Mouse (Mus musculus) ES-Bruce4 (cell line): ENCODE measurements around the gene Ngdn. TPM values are rescaled to one million over a fixed set of nuclear protein-coding genes. Genes with fewer than 3 reads are reported as not detected.

Experiments
- H3K27ac ChIP-seq: 2 replicates; pipeline ENCODE4 v1.5.1; 2012; ENCODE audit warnings: low read length, inconsistent platforms; ENCODE audit not compliant: insufficient read depth
- H3K27me3 ChIP-seq: 2 replicates; pipeline ENCODE4 v1.6.1; 2012; ENCODE audit warnings: mild to moderate bottlenecking, low read length, inconsistent platforms; ENCODE audit not compliant: control insufficient read depth, poor library complexity, insufficient read depth, severe bottlenecking
- H3K36me3 ChIP-seq: 2 replicates; pipeline ENCODE4 v1.6.1; 2012; ENCODE audit warnings: inconsistent platforms, mild to moderate bottlenecking, low read length, moderate library complexity; ENCODE audit not compliant: control insufficient read depth, poor library complexity, insufficient read depth, severe bottlenecking
- H3K4me1 ChIP-seq: one replicate; pipeline ENCODE4 v1.8.1; 2011; ENCODE audit warnings: low read length; ENCODE audit not compliant: control insufficient read depth, insufficient read depth
- H3K4me3 ChIP-seq: 2 replicates; pipeline ENCODE4 v1.5.1; 2011; ENCODE audit warnings: low read depth, mild to moderate bottlenecking, low read length
- H3K9ac ChIP-seq: 2 replicates; pipeline ENCODE4 v1.6.1; 2012; ENCODE audit warnings: low read depth, mild to moderate bottlenecking, inconsistent platforms; ENCODE audit not compliant: poor library complexity, severe bottlenecking
- H3K9me3 ChIP-seq: replicated peaks from 2 replicates; pipeline ENCODE4 v1.6.1; 2012; ENCODE audit warnings: mild to moderate bottlenecking, low read length, inconsistent platforms; ENCODE audit not compliant: control insufficient read depth, poor library complexity, insufficient read depth, severe bottlenecking
- CTCF ChIP-seq: IDR thresholded peaks from one replicate; pipeline ENCODE4 v1.8.1; 2011; ENCODE audit warnings: low read depth, low read length
- EP300 ChIP-seq: IDR thresholded peaks from 2 replicates; pipeline ENCODE4 v1.6.1; 2011; ENCODE audit warnings: low read depth, low read length; ENCODE audit not compliant: insufficient read depth
- POLR2A ChIP-seq: IDR thresholded peaks from one replicate; pipeline ENCODE4 v1.8.1; 2011; ENCODE audit warnings: low read length; ENCODE audit not compliant: insufficient read depth
- polyA plus RNA-seq: library from polyadenylated mRNA; stranded (reverse); fragments of >200 nt; gene quantifications from 2 replicates; pipeline ENCODE4 v1.2.4, GENCODE M21; 2011; ENCODE audit warnings: low read depth; ENCODE audit not compliant: missing spikeins, insufficient read depth, insufficient read length

Gene Ngdn
- polyA plus RNA-seq, 1 experiment, result 52.7 TPM

GRCm38 (mm10) chr14:55023011-55023410, 7.8 kb downstream of the Ngdn start:
- peaks cover 35% of the 10 kb centered on the region for H3K36me3 ChIP-seq
- peak overlapping the region; percentile 37; the same call in 1 of the 2 replicates for H3K27ac ChIP-seq
- H3K4me1 ChIP-seq, result no peaks in the 10 kb centered on the region
- H3K4me3 ChIP-seq, result no peak overlapping the region
- H3K9ac ChIP-seq, result no peak overlapping the region
- no peaks in the 10 kb centered on the region for H3K9me3 ChIP-seq
- no peak for TF ChIP-seq POLR2A
- TF ChIP-seq CTCF, result no peak
- TF ChIP-seq EP300, result no peak
- H3K27me3 ChIP-seq, result no peaks in the 10 kb centered on the region

DNA sequence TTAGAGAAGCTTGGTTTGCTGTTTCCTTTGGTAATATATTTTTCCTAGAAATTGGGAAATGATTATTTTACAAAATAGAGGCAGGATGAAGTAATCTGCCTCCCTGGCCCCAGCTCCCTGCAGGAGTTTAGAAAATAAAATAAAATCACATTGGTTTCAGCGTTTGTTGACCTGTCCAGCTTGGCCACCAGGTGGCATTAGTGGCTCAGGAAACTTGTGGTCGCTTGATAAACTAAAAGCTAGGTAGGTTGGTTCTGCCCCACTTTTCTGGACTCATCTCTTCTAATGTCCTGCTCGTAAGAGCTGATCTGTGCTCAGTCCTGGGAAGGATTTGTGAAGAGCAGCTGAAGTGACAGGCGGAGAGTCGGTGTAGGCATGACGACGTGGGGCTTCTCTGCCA, 9.0 kb downstream of the Ngdn start:
- TF ChIP-seq CTCF (peak; percentile 51), EP300 (no peak), POLR2A (no peak)
- peaks cover 35% of the 10 kb centered on the region for H3K36me3 ChIP-seq

GRCm38 (mm10) chr14:55025527-55025926, 10.3 kb downstream of the Ngdn start:
- H3K4me1 ChIP-seq, result peaks cover 1% of the 10 kb centered on the region
- no peak overlapping the region for H3K27ac ChIP-seq
- no peak overlapping the region for H3K4me3 ChIP-seq
- H3K9me3 ChIP-seq, result no peaks in the 10 kb centered on the region
- no peaks in the 10 kb centered on the region for H3K27me3 ChIP-seq
- TF ChIP-seq EP300 (no peak), CTCF (no peak), POLR2A (no peak)
- H3K9ac ChIP-seq, result no peak overlapping the region
- H3K36me3 ChIP-seq, result peaks cover 33% of the 10 kb centered on the region

More for the DNA sequence above, 9.0 kb downstream of the Ngdn start:
- H3K4me3 ChIP-seq, result no peak overlapping the region
- H3K9me3 ChIP-seq, result no peaks in the 10 kb centered on the region
- no peak overlapping the region for H3K9ac ChIP-seq
- no peaks in the 10 kb centered on the region for H3K27me3 ChIP-seq
- no peaks in the 10 kb centered on the region for H3K4me1 ChIP-seq
- no peak overlapping the region for H3K27ac ChIP-seq

DNA sequence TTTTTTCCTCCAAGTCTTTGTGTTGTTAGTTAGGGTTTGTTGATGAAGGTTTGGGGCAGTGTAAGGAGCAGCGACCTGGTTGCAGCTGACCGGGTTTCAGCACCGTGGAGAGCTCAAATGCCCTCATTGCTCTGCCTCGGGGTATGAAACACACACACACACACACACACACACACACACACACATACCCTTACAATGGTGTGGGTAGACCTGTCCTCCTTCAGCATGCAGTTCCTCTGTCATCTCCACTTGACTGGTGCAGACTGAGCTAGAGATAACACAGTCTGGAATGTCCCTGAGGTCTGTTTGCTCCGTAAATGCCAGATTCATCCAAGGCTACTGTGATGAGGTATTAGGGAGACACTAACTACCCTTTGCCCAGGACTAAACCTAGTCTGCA, 12.0 kb downstream of the Ngdn start:
- H3K27ac ChIP-seq, result no peak overlapping the region; the same call in 1 of the 2 replicates

DNA sequence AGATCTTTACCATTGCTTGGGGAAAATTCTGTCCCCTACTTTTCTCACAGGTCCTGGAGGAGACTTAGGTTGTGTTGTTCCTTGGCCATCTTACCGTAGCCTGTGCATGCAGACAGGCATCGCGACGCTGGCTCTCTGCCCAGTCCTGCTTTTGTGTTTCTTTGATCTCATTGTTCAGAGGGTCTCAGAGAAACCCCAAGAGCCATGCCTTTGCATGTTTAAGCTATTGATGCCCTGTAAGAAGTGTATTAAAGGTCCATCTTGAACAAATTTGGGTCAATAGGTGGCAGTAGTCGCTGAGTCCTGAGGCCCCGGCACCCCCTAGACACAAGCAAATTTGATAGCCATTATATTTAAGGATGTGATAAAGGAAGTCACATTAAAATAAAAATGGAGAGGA, 12.4 kb downstream of the Ngdn start:
- no peak overlapping the region for H3K9ac ChIP-seq
- peaks cover 17% of the 10 kb centered on the region for H3K36me3 ChIP-seq
- H3K4me1 ChIP-seq, result peaks cover 1% of the 10 kb centered on the region
- no peak overlapping the region; the same call in 1 of the 2 replicates for H3K27ac ChIP-seq
- peak; percentile 38 for TF ChIP-seq CTCF
- TF ChIP-seq EP300, result no peak
- H3K9me3 ChIP-seq, result no peaks in the 10 kb centered on the region
- H3K27me3 ChIP-seq, result no peaks in the 10 kb centered on the region
- H3K4me3 ChIP-seq, result no peak overlapping the region

More for the DNA sequence above, 12.0 kb downstream of the Ngdn start:
- Histone ChIP-seq H3K9ac (no peak overlapping the region), H3K27me3 (no peaks in the 10 kb centered on the region), H3K9me3 (no peaks in the 10 kb centered on the region), H3K36me3 (peaks cover 21% of the 10 kb centered on the region), H3K4me3 (no peak overlapping the region), H3K4me1 (peaks cover 1% of the 10 kb centered on the region)
- TF ChIP-seq CTCF (no peak), EP300 (0 out of 2 replicates have a peak, but pooled peaks have one; percentile 30), POLR2A (no peak)

- Histone ChIP-seq H3K27ac (peak overlapping the region; percentile 52; the same call in 1 of the 2 replicates), H3K4me3 (no peak overlapping the region), H3K4me1 (peaks cover 1% of the 10 kb centered on the region), H3K36me3 (peaks cover 11% of the 10 kb centered on the region), H3K9ac (0 out of 2 replicates have a peak overlapping the region, but pooled peaks have one; percentile 28), H3K27me3 (no peaks in the 10 kb centered on the region), H3K9me3 (no peaks in the 10 kb centered on the region)
- TF ChIP-seq POLR2A (no peak), CTCF (no peak), EP300 (no peak)
Observed at GRCm38 (mm10) chr14:55028333-55028835, 13.1 kb downstream of the Ngdn start.
